Mouse (Mus musculus) hindbrain, embryonic 12.5 days (tissue): ENCODE measurements at regions not wholly inside any gene's neighbourhood (a gene's known extent, or its start where the extent isn't known, plus 50 kb on each side); places are given as distances from the start of the nearest gene placed in this dataset.

Source experiments
- ATAC-seq: fragments of 200-750 bp; cut with Nextera tagmentation; 2 replicates; pipeline ENCODE4 v1.8.0; 2017; ENCODE audit warnings: moderate TSS enrichment; ENCODE audit not compliant: low FRiP score
- H3K27ac ChIP-seq: fragments of 300-500 bp; sonication (generic); 2 replicates; pipeline ENCODE4 v1.5.1; 2016; ENCODE audit warnings: mild to moderate bottlenecking
- H3K27me3 ChIP-seq: fragments of 300-500 bp; sonication (generic); 2 replicates; pipeline ENCODE4 v1.6.1; 2016; ENCODE audit warnings: mild to moderate bottlenecking
- H3K36me3 ChIP-seq: fragments of 300-500 bp; sonication (generic); 2 replicates; pipeline ENCODE4 v1.6.1; 2016; ENCODE audit warnings: mild to moderate bottlenecking
- H3K4me1 ChIP-seq: fragments of 300-500 bp; sonication (generic); 2 replicates; pipeline ENCODE4 v1.6.1; 2016
- H3K4me2 ChIP-seq: fragments of 300-500 bp; sonication (generic); replicated peaks from 2 replicates; pipeline ENCODE4 v1.6.1; 2016; ENCODE audit warnings: mild to moderate bottlenecking
- H3K4me3 ChIP-seq: fragments of 300-500 bp; sonication (generic); 2 replicates; pipeline ENCODE4 v1.5.1; 2016; ENCODE audit warnings: mild to moderate bottlenecking
- H3K9ac ChIP-seq: fragments of 300-500 bp; sonication (generic); 2 replicates; pipeline ENCODE4 v1.6.1; 2016; ENCODE audit warnings: mild to moderate bottlenecking, moderate library complexity
- H3K9me3 ChIP-seq: fragments of 300-500 bp; sonication (generic); replicated peaks from 2 replicates; pipeline ENCODE4 v1.6.1; 2016; ENCODE audit warnings: mild to moderate bottlenecking
- whole genome bisulfite sequencing: fragments of 180-500 bp; shearing (Covaris S2); methylation state at CpG from one replicate; pipeline ENCODE4 v1.1.7; 2016; 5-methylcytosine and 5-hydroxymethylcytosine counted together

GRCm38 (mm10) chr13:101860704-101861103 is 92.7 kb upstream of the Pik3r1 start:
- no peaks in the 10 kb centered on the region for H3K9me3 ChIP-seq
- H3K4me2 ChIP-seq: no peak overlapping the region
- H3K36me3 ChIP-seq: no peaks in the 10 kb centered on the region
- no peak for ATAC-seq
- 88% methylated on average over 4 of the region's 4 CpGs for WGBS
- no peak overlapping the region for H3K9ac ChIP-seq
- no peaks in the 10 kb centered on the region for H3K4me1 ChIP-seq
- no peaks in the 10 kb centered on the region for H3K27me3 ChIP-seq
- no peak overlapping the region for H3K27ac ChIP-seq
- H3K4me3 ChIP-seq: no peak overlapping the region

GRCm38 (mm10) chr13:101862011-101862410 is 94.0 kb upstream of the Pik3r1 start:
- 79% methylated on average over 13 of the region's 13 CpGs for WGBS
- no peak overlapping the region for H3K4me2 ChIP-seq
- no peaks in the 10 kb centered on the region for H3K9me3 ChIP-seq
- H3K36me3 ChIP-seq: no peaks in the 10 kb centered on the region
- no peak overlapping the region for H3K9ac ChIP-seq
- no peaks in the 10 kb centered on the region for H3K4me1 ChIP-seq
- no peak overlapping the region for H3K4me3 ChIP-seq
- no peak for ATAC-seq
- H3K27ac ChIP-seq: no peak overlapping the region
- H3K27me3 ChIP-seq: no peaks in the 10 kb centered on the region

- 89% methylated on average over 7 of the region's 7 CpGs for WGBS
- Histone ChIP-seq H3K36me3 (no peaks in the 10 kb centered on the region), H3K4me3 (no peak overlapping the region)
Measured at GRCm38 (mm10) chr13:101863015-101863414, 95.0 kb upstream of the Pik3r1 start.

GRCm38 (mm10) chr13:101863602-101864001 is 95.6 kb upstream of the Pik3r1 start:
- no peak for ATAC-seq
- H3K4me2 ChIP-seq: no peak overlapping the region
- H3K36me3 ChIP-seq: no peaks in the 10 kb centered on the region
- 71% methylated on average over 2 of the region's 2 CpGs for WGBS
- H3K4me1 ChIP-seq: no peaks in the 10 kb centered on the region
- no peak overlapping the region for H3K9ac ChIP-seq
- no peaks in the 10 kb centered on the region for H3K27me3 ChIP-seq
- H3K4me3 ChIP-seq: no peak overlapping the region
- no peaks in the 10 kb centered on the region for H3K9me3 ChIP-seq
- no peak overlapping the region for H3K27ac ChIP-seq

More at GRCm38 (mm10) chr13:101863015-101863414, 95.0 kb upstream of the Pik3r1 start:
- H3K9me3 ChIP-seq: no peaks in the 10 kb centered on the region
- no peak overlapping the region for H3K9ac ChIP-seq
- no peak for ATAC-seq
- H3K4me1 ChIP-seq: no peaks in the 10 kb centered on the region
- no peak overlapping the region for H3K27ac ChIP-seq
- H3K27me3 ChIP-seq: no peaks in the 10 kb centered on the region
- H3K4me2 ChIP-seq: no peak overlapping the region

- no peak overlapping the region for H3K9ac ChIP-seq
- H3K9me3 ChIP-seq: no peaks in the 10 kb centered on the region
- no peaks in the 10 kb centered on the region for H3K27me3 ChIP-seq
- H3K27ac ChIP-seq: no peak overlapping the region
- no peak overlapping the region for H3K4me2 ChIP-seq
- 56% methylated on average over 4 of the region's 4 CpGs for WGBS
- no peaks in the 10 kb centered on the region for H3K4me1 ChIP-seq
- no peak for ATAC-seq
- H3K4me3 ChIP-seq: no peak overlapping the region
- no peaks in the 10 kb centered on the region for H3K36me3 ChIP-seq
Measured at GRCm38 (mm10) chr13:101866843-101867242, 98.8 kb upstream of the Pik3r1 start.

DNA sequence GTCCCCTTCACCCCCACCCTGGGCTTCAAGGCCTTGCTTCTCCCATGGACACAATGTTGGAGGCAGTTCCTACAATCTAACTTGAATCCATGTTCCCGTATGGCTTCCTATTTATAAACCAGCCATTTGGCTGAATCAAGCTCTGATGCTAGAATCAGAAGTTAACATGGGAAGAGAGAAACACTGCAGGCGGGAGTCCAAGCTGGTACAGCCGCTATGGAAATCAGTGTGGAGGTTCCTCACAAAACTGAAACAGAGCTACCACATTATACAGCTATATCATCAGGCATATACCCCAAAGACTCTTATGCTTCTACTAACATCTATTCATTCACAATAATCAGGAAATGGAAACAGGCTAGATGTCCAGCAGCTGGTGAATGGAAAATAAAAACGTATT is 106.7 kb upstream of the Pik3r1 start:
- Histone ChIP-seq H3K9me3 (no peaks in the 10 kb centered on the region), H3K4me2 (no peak overlapping the region), H3K36me3 (no peaks in the 10 kb centered on the region), H3K4me3 (no peak overlapping the region), H3K9ac (no peak overlapping the region), H3K4me1 (no peaks in the 10 kb centered on the region), H3K27me3 (no peaks in the 10 kb centered on the region), H3K27ac (no peak overlapping the region)
- ATAC-seq: no peak
- WGBS: 91% methylated on average over 4 of the region's 4 CpGs

DNA sequence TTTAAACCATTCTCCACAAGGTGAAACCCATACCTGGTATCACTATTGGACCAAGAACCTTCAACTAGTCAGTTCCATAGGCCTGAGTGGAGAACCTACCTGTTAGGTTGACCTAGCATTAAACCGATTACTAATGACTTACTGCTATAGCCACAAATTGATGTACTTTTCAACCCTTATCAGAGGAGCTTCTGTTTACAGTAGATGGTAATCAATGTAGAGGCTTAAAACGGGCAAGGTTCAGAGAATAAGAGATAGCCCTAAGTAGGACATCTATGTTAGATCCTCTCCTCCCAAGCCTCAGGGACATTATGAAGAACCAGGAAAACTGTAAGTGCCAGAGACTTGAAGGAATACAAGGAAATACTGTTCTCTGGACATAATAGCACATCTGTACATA is 108.1 kb upstream of the Pik3r1 start:
- Histone ChIP-seq H3K9ac (no peak overlapping the region), H3K4me3 (no peak overlapping the region), H3K27ac (no peak overlapping the region), H3K9me3 (no peaks in the 10 kb centered on the region), H3K27me3 (no peaks in the 10 kb centered on the region), H3K4me2 (no peak overlapping the region), H3K36me3 (no peaks in the 10 kb centered on the region), H3K4me1 (no peaks in the 10 kb centered on the region)
- WGBS: 88% methylated on average over 2 of the region's 2 CpGs
- ATAC-seq: no peak

DNA sequence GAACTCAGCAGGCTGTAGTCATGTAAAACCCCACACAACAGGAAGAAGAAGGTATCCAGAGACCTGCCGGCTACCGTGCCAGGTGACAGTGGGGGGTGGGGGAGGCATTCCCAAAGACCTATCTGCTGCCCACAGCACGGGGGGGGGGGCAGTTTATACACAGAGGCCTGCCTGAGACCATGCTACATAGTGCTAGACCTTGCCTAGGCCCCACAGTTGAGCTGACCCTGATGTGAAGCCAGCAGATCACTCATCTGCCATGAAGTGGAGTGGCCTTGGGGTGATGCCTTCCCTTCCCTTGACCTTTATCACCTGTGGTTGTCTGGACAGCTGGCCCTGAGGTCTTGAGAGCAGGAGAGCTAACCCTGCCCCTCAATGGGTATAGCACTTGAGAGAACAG is 108.6 kb upstream of the Pik3r1 start:
- H3K27me3 ChIP-seq: no peaks in the 10 kb centered on the region
- no peaks in the 10 kb centered on the region for H3K9me3 ChIP-seq
- H3K9ac ChIP-seq: no peak overlapping the region
- WGBS: 76% methylated on average over 3 of the region's 3 CpGs
- H3K4me2 ChIP-seq: no peak overlapping the region
- no peak overlapping the region for H3K27ac ChIP-seq
- H3K4me3 ChIP-seq: no peak overlapping the region
- no peak for ATAC-seq
- H3K36me3 ChIP-seq: no peaks in the 10 kb centered on the region
- H3K4me1 ChIP-seq: no peaks in the 10 kb centered on the region

- no peaks in the 10 kb centered on the region for H3K27me3 ChIP-seq
- ATAC-seq: no peak
- no peak overlapping the region for H3K27ac ChIP-seq
- H3K36me3 ChIP-seq: no peaks in the 10 kb centered on the region
- no peak overlapping the region for H3K4me2 ChIP-seq
- no peaks in the 10 kb centered on the region for H3K9me3 ChIP-seq
- no peak overlapping the region for H3K9ac ChIP-seq
- H3K4me1 ChIP-seq: no peaks in the 10 kb centered on the region
- H3K4me3 ChIP-seq: no peak overlapping the region
Measured at GRCm38 (mm10) chr13:101878168-101878567, 110.2 kb upstream of the Pik3r1 start.

GRCm38 (mm10) chr13:101879561-101880081 is 111.6 kb upstream of the Pik3r1 start:
- ATAC-seq: no peak
- H3K36me3 ChIP-seq: no peaks in the 10 kb centered on the region
- no peak overlapping the region for H3K4me3 ChIP-seq
- 83% methylated on average over 8 of the region's 8 CpGs for WGBS
- no peak overlapping the region for H3K4me2 ChIP-seq
- H3K9me3 ChIP-seq: no peaks in the 10 kb centered on the region
- H3K4me1 ChIP-seq: no peaks in the 10 kb centered on the region
- no peaks in the 10 kb centered on the region for H3K27me3 ChIP-seq
- H3K27ac ChIP-seq: no peak overlapping the region
- no peak overlapping the region for H3K9ac ChIP-seq

DNA sequence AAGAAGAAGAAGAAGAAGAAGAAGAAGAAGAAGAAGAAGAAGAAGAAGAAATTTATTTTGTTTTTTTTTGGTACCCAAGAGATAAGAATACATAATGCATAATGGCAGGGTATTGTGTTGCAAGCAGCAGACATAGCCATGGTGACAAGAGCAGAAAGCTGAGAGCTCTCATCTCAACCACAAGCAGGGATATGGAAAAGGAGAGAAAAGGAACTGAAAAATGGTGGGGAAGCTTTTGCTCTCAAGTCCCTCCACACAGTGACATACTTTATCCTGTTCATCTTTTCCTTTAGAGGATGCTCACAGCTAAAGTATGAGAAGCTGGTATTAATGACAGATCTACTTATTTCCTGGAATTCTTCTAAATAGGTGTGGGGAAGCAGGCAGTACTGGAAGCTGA is 115.2 kb upstream of the Pik3r1 start:
- Histone ChIP-seq H3K36me3 (no peaks in the 10 kb centered on the region), H3K27ac (no peak overlapping the region), H3K9me3 (no peaks in the 10 kb centered on the region), H3K9ac (no peak overlapping the region), H3K4me3 (no peak overlapping the region), H3K4me1 (no peaks in the 10 kb centered on the region), H3K27me3 (no peaks in the 10 kb centered on the region), H3K4me2 (no peak overlapping the region)
- no peak for ATAC-seq

DNA sequence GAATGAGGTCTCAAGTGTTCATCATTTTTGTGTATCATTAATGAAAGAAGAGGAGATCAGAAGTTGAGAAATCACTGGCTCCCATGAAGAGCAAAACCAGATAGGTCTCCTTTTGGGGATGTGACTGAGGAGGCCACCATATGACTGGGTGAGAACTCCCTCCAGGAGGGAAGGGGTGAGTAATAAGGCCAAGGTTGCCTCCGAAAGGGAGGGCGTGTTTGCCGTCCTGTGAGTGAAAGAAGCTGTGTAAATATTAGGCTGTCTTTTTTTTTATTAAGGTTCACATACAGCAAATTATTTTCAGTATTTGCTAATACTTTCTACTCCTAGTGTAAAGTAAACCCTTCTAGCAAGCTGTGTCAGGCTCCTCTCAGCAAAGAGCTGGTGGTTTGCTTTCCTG is 116.7 kb upstream of the Pik3r1 start:
- Histone ChIP-seq H3K4me2 (no peak overlapping the region), H3K27ac (no peak overlapping the region), H3K4me3 (no peak overlapping the region), H3K36me3 (no peaks in the 10 kb centered on the region), H3K4me1 (no peaks in the 10 kb centered on the region), H3K9me3 (no peaks in the 10 kb centered on the region), H3K27me3 (no peaks in the 10 kb centered on the region), H3K9ac (no peak overlapping the region)
- no peak for ATAC-seq
- 77% methylated on average over 3 of the region's 3 CpGs for WGBS

- Histone ChIP-seq H3K4me2 (no peak overlapping the region), H3K9me3 (no peaks in the 10 kb centered on the region), H3K9ac (no peak overlapping the region), H3K27ac (no peak overlapping the region), H3K27me3 (no peaks in the 10 kb centered on the region), H3K36me3 (no peaks in the 10 kb centered on the region), H3K4me1 (no peaks in the 10 kb centered on the region), H3K4me3 (no peak overlapping the region)
- ATAC-seq: no peak
- WGBS: 85% methylated on average over 4 of the region's 4 CpGs
Measured at GRCm38 (mm10) chr13:101891473-101891872, 123.5 kb upstream of the Pik3r1 start.
